Mouse (Mus musculus): ENCODE measurements at regions not wholly inside any gene's neighbourhood (a gene's known extent, or its start where the extent isn't known, plus 50 kb on each side); places are given as distances from the start of the nearest gene placed in this dataset.

- DNase-seq (ENCODE audit: low spot score), result no peak
Observed at GRCm38 (mm10) chr14:99431697-99432096, 133.2 kb downstream of the Klf5 start.

DNA sequence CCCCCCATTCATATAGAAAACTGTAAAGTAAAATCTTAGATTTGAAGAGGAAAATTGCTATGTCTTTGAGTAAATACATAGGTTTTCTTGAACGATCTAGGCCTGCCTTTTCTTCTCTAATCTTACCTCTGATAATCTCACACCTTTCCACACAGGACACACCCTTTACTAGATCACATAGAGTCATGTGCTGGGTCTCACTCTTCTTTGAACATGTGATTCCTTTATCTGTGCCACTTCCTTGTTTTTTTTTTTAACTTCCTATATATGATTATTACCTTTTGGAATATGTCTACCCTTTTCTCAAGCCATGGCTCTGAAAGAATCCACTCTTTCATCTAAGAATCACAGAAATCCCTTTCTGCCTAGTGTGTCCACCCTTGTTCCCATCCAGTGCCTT lies 136.2 kb downstream of the Klf5 start:
- no peak for DNase-seq (ENCODE audit: low spot score)

DNA sequence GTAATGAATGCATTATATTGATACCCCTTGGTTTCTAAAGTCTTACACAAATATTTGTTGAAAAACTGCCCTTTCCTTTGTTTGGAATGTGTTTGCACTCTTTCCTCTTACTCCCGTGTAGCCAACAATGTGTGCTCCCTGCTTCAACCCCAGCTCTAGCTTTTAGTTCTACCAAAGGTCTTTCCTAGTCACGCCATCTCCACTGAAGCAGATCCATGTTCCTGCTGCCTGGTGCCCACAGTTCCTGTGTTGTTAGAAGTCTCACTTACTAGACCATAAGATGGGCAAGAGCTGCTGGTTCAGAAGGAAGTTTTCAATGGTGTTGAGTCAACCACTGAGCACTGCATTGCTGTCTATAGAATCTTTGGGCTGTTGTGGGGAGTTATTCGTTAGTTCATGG lies 137.0 kb downstream of the Klf5 start:
- DNase-seq (ENCODE audit: low spot score), result no peak

- no peak for DNase-seq (ENCODE audit: low spot score)
Observed at GRCm38 (mm10) chr14:99436051-99436450, 137.6 kb downstream of the Klf5 start.

DNA sequence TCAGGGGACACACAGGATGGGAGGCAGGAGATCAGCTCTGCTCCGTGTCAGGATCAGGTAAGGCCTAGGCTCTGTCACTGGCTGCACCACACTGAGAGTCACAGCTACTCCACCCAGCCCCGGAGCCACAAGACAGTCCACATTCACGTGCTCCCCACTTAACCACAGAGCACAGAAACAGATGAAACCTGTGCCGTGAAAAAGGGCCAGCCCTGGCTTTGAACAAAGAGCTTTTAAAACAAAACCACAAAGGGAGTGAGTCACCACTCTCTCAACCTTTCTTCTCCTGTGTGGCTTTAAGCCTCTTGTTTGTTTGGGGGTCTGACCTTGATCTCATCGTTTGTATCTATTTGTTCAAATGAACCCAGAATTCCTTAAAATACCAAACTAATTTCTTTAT lies 150.6 kb downstream of the Klf5 start:
- DNase-seq (ENCODE audit: low spot score), result no peak

GRCm38 (mm10) chr14:99449870-99450269 lies 151.4 kb downstream of the Klf5 start:
- DNase-seq (ENCODE audit: low spot score), result no peak

DNA sequence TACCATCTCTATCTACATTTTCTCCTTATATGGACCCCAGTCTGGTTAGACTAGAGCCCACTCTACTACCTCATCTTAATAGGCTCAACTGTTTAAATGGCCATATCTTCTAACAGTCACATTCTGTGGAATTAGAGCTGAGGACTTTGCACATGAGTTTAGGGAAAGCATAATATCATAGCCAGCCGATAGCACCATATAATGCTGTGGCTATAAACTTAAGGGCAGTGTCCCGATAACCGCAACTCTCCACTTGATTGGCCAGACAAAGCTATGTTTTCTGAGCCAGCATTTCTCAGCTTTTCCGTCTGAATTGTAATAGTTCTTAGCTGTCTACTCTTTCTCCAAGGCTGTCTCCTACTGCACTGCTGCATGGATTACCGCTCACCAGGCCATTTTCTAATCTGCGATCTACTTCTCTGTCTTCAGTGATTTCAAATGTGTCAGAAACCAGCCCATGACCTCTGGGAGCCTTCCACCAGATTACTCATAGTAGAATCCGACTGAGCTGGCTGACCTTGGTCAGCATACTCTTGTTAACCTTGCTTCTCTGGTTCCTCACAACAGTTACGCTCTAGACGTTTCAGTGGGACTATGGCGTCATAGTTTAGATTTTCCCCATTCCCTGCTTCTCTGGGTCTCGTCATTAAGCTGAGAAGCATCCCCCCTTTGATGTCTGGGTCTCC lies 152.8 kb downstream of the Klf5 start:
- DNase-seq (ENCODE audit: low spot score), result no peak

- DNase-seq (ENCODE audit: low spot score), result no peak
Observed at GRCm38 (mm10) chr14:99453916-99454315, 155.4 kb downstream of the Klf5 start.

DNA sequence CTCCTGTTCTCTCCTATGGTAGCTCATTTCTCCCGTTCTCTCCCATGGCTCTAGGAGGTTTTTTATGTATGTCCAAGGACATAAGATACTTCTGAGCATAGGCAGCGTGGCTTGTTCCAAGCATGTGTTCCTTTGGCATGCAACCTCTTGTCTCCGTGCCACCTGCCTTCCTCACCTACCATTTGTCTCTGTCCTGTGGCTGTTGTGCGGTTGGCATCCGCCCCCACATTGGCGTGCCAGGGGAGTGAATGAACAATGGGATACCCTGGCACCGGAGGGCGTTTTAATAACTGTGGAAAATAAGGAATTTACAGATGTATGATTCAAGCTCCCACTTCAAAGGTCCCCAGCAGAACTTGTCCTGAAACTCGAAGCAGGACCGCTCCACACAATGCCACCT lies 158.1 kb downstream of the Klf5 start:
- DNase-seq (ENCODE audit: low spot score), result no peak

- no peak for DNase-seq (ENCODE audit: low spot score)
Observed at GRCm38 (mm10) chr14:99457573-99457972, 159.1 kb downstream of the Klf5 start.

DNA sequence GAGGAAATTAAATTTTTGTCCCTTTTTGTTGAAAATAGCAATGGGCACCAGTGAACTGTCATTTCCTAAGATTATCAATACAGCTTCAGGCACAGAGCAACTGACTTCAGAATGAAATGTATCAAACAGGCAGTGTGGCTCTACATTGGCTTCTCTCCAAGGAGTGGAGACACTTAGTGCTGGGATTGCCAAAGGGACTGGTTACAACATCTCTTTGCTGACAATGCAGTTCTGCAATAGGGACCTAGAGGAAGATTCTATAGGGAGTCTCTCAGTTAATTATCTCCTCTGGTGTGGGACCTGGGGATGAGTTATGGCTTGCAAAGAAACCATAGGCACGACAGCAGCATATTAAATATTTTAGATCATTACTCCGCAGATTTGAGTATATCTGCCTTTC lies 173.6 kb downstream of the Klf5 start:
- no peak for DNase-seq (ENCODE audit: low spot score)

- DNase-seq (ENCODE audit: low spot score), result no peak
Observed at GRCm38 (mm10) chr14:99475271-99475670, 176.8 kb downstream of the Klf5 start.

DNA sequence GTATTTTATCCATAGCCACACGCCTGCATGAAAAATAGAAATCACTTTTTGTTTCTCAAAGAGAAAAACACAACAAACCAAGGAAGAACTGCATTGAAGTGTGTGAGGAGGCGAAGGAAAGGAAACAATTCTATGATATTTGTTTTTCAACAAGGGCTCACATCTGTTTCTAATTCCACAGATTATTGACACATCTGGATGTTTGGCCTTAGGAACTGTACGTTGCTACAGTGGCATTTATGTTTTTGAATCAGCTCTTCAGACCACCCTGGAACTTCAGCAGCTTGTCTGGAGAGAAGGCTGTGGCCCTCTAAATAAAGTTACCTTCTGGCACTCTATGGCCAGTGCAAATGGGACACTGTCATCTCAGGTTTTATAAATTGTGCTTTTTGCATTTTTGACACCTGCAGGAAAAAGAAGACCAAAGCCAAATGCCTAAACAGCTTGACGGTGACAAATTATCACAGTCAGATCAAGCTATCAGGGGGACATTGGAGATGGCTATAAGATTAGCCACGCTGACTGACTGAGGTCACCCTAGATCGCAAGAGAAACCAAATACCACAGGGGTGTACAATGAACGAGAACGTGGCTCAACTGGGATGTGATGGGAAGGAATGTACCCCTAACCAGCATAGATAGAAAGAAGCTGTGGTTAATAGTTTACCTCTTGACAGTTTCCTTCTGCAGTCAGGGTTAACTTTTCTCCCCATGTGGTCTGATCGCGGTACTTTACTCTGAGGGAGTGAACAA lies 182.0 kb downstream of the Klf5 start:
- no peak for DNase-seq (ENCODE audit: low spot score)

GRCm38 (mm10) chr14:99487981-99488380 lies 189.5 kb downstream of the Klf5 start:
- DNase-seq (ENCODE audit: low spot score), result no peak

- no peak for DNase-seq (ENCODE audit: low spot score)
Observed at GRCm38 (mm10) chr14:99493197-99493596, 194.7 kb downstream of the Klf5 start.

DNA sequence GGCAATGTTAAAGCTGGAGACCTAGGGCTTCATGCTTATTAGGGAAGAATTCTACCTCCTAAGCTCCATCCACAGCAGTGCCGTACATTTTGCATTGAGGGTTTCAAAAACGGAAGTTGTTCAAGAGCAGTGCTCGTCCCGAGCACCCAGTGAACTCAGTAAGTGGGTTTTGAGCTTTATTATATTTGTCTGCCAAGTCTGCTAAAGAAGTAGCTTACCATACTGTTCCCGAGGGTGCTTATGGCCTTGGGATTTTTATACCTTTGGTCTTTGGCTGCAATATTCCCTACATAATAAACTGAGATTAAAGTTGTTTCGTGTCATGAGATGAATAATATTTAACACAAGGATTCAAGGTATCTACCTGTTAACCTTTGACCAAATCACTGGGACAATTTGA lies 195.2 kb downstream of the Klf5 start:
- DNase-seq (ENCODE audit: low spot score), result no peak

DNA sequence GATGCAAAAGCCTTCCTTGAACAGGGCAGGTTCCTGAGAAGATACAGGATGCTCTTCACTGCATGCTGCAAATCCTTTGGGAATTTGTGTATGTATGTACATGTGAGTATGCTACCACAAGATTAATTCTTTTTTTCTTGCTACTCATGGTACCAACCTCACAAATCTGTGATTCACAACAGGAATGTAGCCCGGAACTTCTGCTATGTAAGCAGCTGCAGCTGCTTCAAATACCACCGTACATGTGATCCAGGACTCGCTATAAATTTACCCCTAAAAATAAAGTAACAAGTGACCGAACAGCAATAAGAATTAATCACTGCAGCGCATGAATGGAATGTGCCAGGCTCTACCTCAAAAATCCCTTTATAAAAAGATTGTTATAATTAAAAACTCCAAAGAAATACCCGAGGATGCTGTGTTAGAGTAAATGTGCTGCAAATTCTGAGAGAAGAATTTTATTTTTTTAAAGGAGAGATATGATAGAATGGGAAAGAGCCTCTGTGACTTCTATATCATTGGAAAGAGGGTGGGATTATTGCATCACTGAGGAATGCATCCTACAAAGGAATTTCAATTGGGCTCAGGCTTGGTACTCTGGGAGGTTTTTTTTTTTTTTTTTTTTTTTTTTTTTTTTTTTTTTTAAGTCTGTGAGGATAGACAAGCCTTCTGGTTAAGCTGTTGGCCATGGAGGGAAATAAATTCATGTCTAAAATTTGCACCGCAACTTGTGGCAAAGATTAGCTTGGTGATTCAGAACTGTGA lies 201.2 kb downstream of the Klf5 start:
- no peak for DNase-seq (ENCODE audit: low spot score)

DNA sequence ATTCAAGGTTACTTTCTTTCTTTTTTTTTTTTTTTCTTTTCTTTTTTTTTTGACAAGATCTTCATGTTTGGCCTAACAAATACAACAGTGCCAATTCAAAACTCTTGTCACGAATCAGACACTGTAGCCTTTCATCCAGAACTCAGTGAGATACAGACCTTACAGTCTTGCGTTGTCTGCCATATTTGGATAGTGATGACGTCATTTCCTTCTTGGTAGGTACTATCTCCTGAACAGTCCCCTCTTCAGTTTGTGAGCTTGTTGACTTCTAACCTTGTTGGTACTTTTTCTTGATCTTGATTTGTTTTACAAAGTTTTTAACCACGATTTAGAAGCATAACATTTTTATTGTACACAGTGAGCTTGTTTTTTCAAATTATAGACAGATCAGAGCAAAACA lies 206.4 kb downstream of the Klf5 start:
- DNase-seq (ENCODE audit: low spot score), result no peak

DNA sequence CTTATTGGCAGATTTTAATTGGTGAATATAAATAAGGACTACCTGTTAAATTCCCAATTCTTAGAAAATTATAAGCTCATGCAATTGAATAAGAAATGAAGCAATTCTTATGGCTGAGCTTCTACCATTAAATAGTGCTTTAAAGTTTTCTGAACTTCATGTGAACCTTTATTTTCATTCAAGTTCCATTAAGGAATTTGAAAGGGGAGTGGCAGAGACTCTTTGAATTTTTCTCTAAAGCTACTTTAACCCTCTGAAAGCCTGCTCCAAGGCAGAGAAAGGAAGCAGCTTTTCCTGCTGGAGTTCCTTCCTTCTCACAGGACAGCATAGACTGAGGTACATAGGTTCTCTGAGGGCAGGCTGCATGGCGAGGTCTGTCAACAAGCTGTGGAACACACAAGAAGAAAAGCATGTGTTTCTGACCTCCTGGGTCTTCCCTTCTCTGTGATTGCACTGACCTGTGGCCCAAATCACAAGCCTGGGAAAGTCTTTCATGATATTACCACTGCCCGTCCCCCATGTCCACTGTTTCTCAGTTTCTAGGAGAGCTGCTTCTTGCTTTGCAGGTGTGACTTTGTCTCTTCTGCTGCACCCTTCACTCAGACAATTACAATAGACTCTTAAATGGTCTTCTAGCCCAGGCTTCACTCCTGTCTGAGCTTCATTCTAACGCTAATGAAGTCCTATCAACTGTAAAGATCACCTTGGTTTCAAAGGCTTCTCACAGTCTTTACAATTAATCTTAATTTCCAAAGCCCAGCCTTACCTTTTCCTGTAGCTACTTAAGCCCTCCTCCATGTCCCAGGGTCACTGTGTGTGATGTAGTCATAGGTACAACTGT lies 211.4 kb downstream of the Klf5 start:
- no peak for DNase-seq (ENCODE audit: low spot score)

DNA sequence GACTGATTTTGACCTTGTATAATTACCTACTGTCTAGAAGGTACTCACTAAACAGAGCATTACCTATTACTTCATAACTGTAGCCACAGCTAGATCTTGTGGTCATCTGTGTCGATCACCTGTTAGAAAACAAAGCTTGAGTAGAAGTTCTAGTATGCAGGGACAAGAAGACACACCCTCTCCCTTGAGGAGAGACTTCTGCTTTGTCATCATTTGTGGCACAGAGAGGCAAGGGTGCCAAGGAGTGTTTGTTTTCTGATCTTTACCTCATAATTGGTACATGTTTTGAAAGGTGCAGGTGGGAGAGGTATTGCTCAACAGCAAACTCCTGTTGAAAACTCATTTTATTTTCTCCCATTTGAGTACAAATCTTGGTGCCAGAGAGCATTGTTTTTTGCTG lies 217.0 kb downstream of the Klf5 start:
- no peak for DNase-seq (ENCODE audit: low spot score)

- no peak for DNase-seq (ENCODE audit: low spot score)
Observed at GRCm38 (mm10) chr14:99516703-99517102, 218.2 kb downstream of the Klf5 start.

- no peak for DNase-seq (ENCODE audit: low spot score)
Observed at GRCm38 (mm10) chr14:99520343-99520742, 221.9 kb downstream of the Klf5 start.
